Mouse (Mus musculus): Measurements from ENCODE around the gene Fcgr2b.

The Fcgr2b gene

DNA sequence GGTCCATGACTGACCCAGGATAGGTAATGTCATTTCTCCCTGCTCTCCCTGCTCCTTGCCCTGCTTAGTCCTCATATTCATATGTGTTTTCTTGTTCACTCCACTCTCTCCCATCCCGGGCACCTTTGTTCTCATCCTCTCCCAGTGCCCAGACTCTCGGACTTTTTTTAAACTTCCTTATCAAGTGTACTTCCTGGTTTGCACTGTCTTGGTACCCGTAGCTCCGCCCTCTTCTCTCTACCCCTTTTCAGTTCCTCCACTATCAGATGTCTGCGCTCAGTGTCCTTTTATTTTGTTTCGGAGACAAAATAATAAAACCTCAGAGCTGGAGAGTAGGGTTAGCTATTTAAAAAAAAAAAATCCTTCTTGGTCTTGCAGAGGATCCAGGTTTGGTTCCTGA, 51.9 kb downstream of the Fcgr2b start:
- DNase-seq, result no peak

- DNase-seq, result no peak
Measured at GRCm38 (mm10) chr1:170919308-170919707, 57.0 kb downstream of the Fcgr2b start.

- no peak for DNase-seq
Measured at GRCm38 (mm10) chr1:170915657-170916056, 60.7 kb downstream of the Fcgr2b start.

DNA sequence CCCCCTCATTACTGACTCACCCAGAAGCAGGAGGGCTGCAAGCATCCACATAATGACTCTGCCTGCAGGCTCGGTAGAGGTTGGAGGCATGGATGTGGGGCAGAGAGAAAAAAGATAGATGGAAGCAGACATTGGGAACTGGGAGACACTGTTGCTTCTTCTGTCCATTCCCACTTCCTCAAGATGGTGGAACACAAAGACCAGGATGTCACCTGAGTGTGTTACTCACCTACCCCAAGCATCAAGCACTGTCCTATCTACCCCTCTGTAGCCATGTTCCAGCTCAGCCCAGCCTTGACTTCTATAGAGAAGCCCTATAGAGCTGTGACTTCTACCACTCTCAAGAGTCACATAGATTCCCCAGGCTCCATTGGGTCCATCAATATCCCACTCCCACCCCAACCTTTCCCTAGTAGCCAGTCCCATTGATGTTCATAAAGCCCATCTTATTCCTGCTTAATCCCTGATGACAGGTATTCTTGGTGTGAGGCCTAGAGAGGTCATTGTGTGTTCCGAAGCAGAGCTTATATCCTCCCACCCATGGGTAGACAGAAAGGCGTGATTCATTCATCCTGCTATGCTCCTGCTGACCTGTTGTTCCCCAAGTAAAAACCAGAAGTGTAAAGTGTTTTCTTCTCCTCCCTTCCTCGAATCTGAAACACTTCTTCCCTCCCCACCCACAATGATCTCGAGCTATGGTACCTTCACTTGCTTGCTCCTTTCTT, 63.3 kb downstream of the Fcgr2b start, which contains the start of gene Fcrlb:
Fcrlb (minus strand) TSS at position 51 of the 725 bp plus-strand sequence.
- no peak for DNase-seq

DNA sequence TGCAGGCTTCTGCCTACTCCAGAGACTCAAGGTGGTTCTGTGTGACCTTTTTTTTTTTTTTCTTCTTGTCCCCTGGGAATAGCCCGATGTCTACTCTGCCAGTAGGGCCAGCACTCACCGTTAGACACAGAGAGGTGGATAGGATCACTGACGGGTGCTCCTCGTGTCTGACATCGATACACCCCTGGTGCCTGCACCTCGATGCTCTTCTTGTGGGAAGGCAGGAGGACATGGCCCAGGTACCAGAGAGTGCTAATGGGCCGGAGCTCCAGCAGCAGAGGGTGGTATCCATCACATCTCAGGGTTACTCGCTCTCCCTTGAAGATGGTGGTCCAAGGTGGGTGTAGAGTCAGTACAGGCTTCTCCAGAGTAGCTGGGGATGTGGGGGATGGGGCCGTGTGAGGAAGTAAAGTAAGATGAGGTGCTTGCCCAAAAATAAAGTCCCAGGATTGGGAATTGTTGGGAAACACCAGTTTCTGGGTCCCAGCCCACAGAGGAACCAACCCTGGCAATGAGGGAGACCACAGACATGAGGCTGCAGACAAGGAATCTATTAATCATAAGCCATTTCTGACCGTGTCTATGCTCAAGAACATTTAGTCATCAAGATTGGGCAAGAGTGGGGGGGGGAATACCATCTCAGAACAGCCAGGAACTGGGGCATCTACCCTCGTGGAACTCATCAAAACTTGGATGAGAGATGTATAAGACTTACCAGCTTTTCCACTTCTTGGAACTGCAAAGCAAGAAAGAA, 64.3 kb downstream of the Fcgr2b start:
- DNase-seq, result no peak

Data from cerebellum, postnatal 25 days (tissue).